Mouse (Mus musculus) testis, adult 2 months (tissue): Measurements from ENCODE around the gene E2f6. TPM values are rescaled to one million over a fixed set of nuclear protein-coding genes. Genes with fewer than 3 reads are reported as not detected.

ENCODE experiments used
- H3K27ac ChIP-seq: fragments of 200-500 bp; 2 replicates; pipeline ENCODE4 v1.5.1; 2012; ENCODE audit warnings: low read depth, low read length; ENCODE audit not compliant: control insufficient read depth, insufficient read depth
- H3K27me3 ChIP-seq: fragments of 200-500 bp; 2 replicates; pipeline ENCODE4 v1.6.1; 2012; ENCODE audit warnings: mild to moderate bottlenecking, low read length, moderate library complexity; ENCODE audit not compliant: control insufficient read depth, insufficient read depth
- H3K36me3 ChIP-seq: fragments of 200-500 bp; 2 replicates; pipeline ENCODE4 v1.6.1; 2012; ENCODE audit warnings: mild to moderate bottlenecking, low read length; ENCODE audit not compliant: control insufficient read depth, insufficient read depth
- H3K4me1 ChIP-seq: fragments of 200-500 bp; 2 replicates; pipeline ENCODE4 v1.6.1; 2012; ENCODE audit warnings: low read length; ENCODE audit not compliant: control insufficient read depth, insufficient read depth
- H3K4me3 ChIP-seq: fragments of 200-500 bp; 2 replicates; pipeline ENCODE4 v1.5.1; 2012; ENCODE audit warnings: low read depth, mild to moderate bottlenecking, low read length, moderate library complexity, mixed read lengths; ENCODE audit not compliant: control insufficient read depth
- CTCF ChIP-seq: fragments of 200-500 bp; IDR thresholded peaks from 2 replicates; pipeline ENCODE4 v1.5.1; 2012; ENCODE audit warnings: low read depth, mild to moderate bottlenecking, inconsistent platforms, low read length, moderate library complexity; ENCODE audit not compliant: control insufficient read depth, insufficient read depth, insufficient replicate concordance
- POLR2A ChIP-seq: fragments of 200-500 bp; IDR thresholded peaks from 2 replicates; pipeline ENCODE4 v1.6.1; 2012; ENCODE audit warnings: low read depth, mild to moderate bottlenecking, inconsistent platforms, low read length, moderate library complexity; ENCODE audit not compliant: control insufficient read depth
- polyA plus RNA-seq: library from polyadenylated mRNA; depleted of rRNA; stranded (reverse); fragments of >200 nt; gene quantifications from 2 replicates; pipeline ENCODE4 v1.2.3, GENCODE M21; 2012

E2f6 gene
- polyA plus RNA-seq, 1 experiment, result 5.0 TPM

DNA sequence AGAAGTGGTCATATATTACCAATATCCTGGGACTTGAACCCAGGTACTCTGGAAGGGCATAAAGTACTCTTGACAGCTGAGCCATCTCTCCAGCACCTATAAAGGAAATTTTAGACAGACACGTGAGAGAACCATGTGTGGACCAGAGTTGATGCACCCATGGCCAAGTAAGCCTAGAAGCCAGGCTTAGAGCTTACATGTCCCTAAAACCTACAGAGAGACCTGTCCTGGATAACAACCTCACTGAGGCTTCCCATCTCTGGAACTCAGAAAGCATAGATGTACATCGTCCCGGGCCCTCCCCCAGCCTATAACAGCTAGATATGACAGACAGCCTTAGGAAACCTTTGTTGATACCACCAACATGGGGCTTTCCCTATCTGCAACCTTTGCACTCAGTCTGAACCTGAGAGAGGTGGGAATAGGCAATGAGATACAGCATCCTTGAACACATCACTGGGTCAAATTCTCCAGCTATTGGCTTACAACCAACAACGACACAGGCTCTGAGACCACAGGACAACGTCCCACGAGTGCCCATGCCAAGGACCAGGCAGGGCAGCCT, 41.1 kb upstream of the E2f6 start:
- TF ChIP-seq POLR2A (no peak), CTCF (no peak)
- no peaks in the 10 kb centered on the region; the same call in 1 of the 2 replicates for H3K4me1 ChIP-seq
- no peaks in the 10 kb centered on the region for H3K36me3 ChIP-seq
- H3K27ac ChIP-seq, result no peak overlapping the region
- H3K27me3 ChIP-seq, result no peaks in the 10 kb centered on the region
- H3K4me3 ChIP-seq, result no peak overlapping the region

GRCm38 (mm10) chr12:16774605-16775004, 36.2 kb upstream of the E2f6 start:
- Histone ChIP-seq H3K27me3 (no peaks in the 10 kb centered on the region), H3K27ac (no peak overlapping the region), H3K4me1 (no peaks in the 10 kb centered on the region; the same call in 1 of the 2 replicates), H3K36me3 (no peaks in the 10 kb centered on the region), H3K4me3 (no peak overlapping the region)
- TF ChIP-seq POLR2A (no peak), CTCF (no peak)

GRCm38 (mm10) chr12:16775351-16775750, 35.4 kb upstream of the E2f6 start:
- Histone ChIP-seq H3K4me1 (no peaks in the 10 kb centered on the region; the same call in 1 of the 2 replicates), H3K27ac (no peak overlapping the region), H3K27me3 (no peaks in the 10 kb centered on the region), H3K4me3 (no peak overlapping the region), H3K36me3 (no peaks in the 10 kb centered on the region)
- no peak for TF ChIP-seq CTCF
- TF ChIP-seq POLR2A, result no peak

- H3K27ac ChIP-seq, result no peak overlapping the region
- H3K4me3 ChIP-seq, result no peak overlapping the region
- no peaks in the 10 kb centered on the region for H3K36me3 ChIP-seq
- TF ChIP-seq POLR2A, result no peak
- TF ChIP-seq CTCF, result no peak
- no peaks in the 10 kb centered on the region for H3K4me1 ChIP-seq
- no peaks in the 10 kb centered on the region for H3K27me3 ChIP-seq
Measured at GRCm38 (mm10) chr12:16778523-16778922, 32.2 kb upstream of the E2f6 start.

DNA sequence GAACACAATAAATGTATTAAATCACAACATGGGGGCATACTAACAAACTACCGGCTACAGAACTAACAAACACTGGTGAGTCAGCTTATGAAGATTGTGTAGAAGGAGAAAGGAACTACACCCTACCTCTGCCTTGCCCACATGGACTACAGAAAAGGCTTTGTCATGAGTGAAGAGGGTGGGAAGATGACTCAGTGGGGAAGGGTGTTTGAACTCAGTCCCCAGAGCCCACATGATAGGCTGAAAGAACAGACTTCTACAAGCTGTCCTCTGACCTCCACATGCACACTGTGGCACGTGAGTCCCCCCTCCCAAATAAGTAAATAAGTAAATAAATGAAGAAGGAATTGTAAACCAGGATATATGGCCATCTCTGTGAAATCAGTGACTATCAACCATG, 31.6 kb upstream of the E2f6 start:
- H3K27me3 ChIP-seq, result no peaks in the 10 kb centered on the region
- no peak for TF ChIP-seq CTCF
- TF ChIP-seq POLR2A, result no peak
- H3K36me3 ChIP-seq, result no peaks in the 10 kb centered on the region

DNA sequence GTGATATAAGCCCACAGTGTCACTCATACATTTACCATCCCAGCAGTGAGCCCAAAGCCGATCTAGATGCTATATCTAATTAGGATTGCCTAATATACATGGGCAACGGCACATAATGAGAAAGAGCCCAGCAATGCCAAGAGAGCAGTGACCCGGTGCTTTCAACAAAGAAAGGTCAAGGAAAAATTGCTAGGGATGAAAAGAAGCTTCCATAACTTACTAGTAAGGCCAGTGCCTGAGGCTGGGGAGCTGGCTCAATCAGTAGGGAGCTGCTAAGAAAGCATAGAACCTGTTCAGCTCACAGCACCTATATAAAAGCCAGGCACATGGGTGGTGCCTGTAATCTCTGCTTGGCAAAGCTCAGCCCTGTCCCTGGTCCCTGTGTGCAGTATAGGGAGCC, 30.4 kb upstream of the E2f6 start:
- H3K36me3 ChIP-seq, result no peaks in the 10 kb centered on the region

More for the DNA sequence above, 31.6 kb upstream of the E2f6 start:
- no peak overlapping the region for H3K4me3 ChIP-seq
- no peaks in the 10 kb centered on the region for H3K4me1 ChIP-seq
- H3K27ac ChIP-seq, result no peak overlapping the region

GRCm38 (mm10) chr12:16781034-16781746, 29.6 kb upstream of the E2f6 start:
- H3K27me3 ChIP-seq, result no peaks in the 10 kb centered on the region
- H3K27ac ChIP-seq, result no peak overlapping the region
- TF ChIP-seq CTCF (no peak), POLR2A (no peak)
- H3K36me3 ChIP-seq, result no peaks in the 10 kb centered on the region
- H3K4me3 ChIP-seq, result no peak overlapping the region
- peaks cover 4% of the 10 kb centered on the region; the same call in 1 of the 2 replicates for H3K4me1 ChIP-seq

More for the DNA sequence above, 30.4 kb upstream of the E2f6 start:
- Histone ChIP-seq H3K4me3 (no peak overlapping the region), H3K27me3 (no peaks in the 10 kb centered on the region), H3K27ac (no peak overlapping the region), H3K4me1 (peaks cover 3% of the 10 kb centered on the region; the same call in 1 of the 2 replicates)
- no peak for TF ChIP-seq POLR2A
- no peak for TF ChIP-seq CTCF
